Mouse (Mus musculus) thymus, postnatal 36 days (tissue): ENCODE data around the gene B3gnt9.
"Not testable (repeated sequence)": the region's sequence is repeated elsewhere in the genome, so short reads cannot be mapped to it uniquely, and the experiment has no call there.

Experiments
- DNase-seq, 2 experiments: peaks; one replicate each; pipeline ENCODE4 v3.0.0; 2022; ENCODE audit warnings: mixed read lengths in 2 of 2

B3gnt9 gene

GRCm38 (mm10) chr8:105257318-105258114 is 2.6 kb upstream of the B3gnt9 start:
- DNase-seq: no peak

- peak; percentile 94 to 97 for DNase-seq
These were observed 594 bp downstream of the B3gnt9 start for GRCm38 (mm10) chr8:105254152-105254965.

- peak in 1 of 2 experiments; percentile 33 for DNase-seq
These were observed 1.2 kb downstream of the B3gnt9 start for GRCm38 (mm10) chr8:105253766-105254151.

- DNase-seq: no peak
These were observed 2.0 kb downstream of the B3gnt9 start for GRCm38 (mm10) chr8:105252680-105253537.

- DNase-seq: no peak
These were observed 3.0 kb downstream of the B3gnt9 start for GRCm38 (mm10) chr8:105251954-105252353.

- DNase-seq: no peak
These were observed 13.9 kb downstream of the B3gnt9 start for GRCm38 (mm10) chr8:105241016-105241415.

- DNase-seq: no peak
These were observed 17.4 kb downstream of the B3gnt9 start for GRCm38 (mm10) chr8:105237442-105238142.

GRCm38 (mm10) chr8:105235206-105235605 is 19.7 kb downstream of the B3gnt9 start:
- DNase-seq: no peak

GRCm38 (mm10) chr8:105233126-105233935 is 21.6 kb downstream of the B3gnt9 start:
- DNase-seq: no peak

- DNase-seq: not testable (repeated sequence)
These were observed 22.6 kb downstream of the B3gnt9 start for GRCm38 (mm10) chr8:105232321-105232693.

- no peak for DNase-seq
These were observed 23.2 kb downstream of the B3gnt9 start for GRCm38 (mm10) chr8:105231503-105232320.

GRCm38 (mm10) chr8:105225917-105226316 is 29.0 kb downstream of the B3gnt9 start:
- DNase-seq: no peak

- no peak for DNase-seq
These were observed 29.7 kb downstream of the B3gnt9 start for GRCm38 (mm10) chr8:105225272-105225593.

- peak; percentile 94 to 97 for DNase-seq
These were observed 30.3 kb downstream of the B3gnt9 start, which contains the start of gene D230025D16Rik for GRCm38 (mm10) chr8:105224413-105225271. Gene D230025D16Rik (plus strand): TSS chr8:105225145.

GRCm38 (mm10) chr8:105223850-105224249 is 31.1 kb downstream of the B3gnt9 start:
- DNase-seq: no peak

GRCm38 (mm10) chr8:105217926-105218522 is 36.9 kb downstream of the B3gnt9 start:
- DNase-seq: no peak

- DNase-seq: no peak
These were observed 40.8 kb downstream of the B3gnt9 start for GRCm38 (mm10) chr8:105214104-105214503.

GRCm38 (mm10) chr8:105209153-105210110 is 45.5 kb downstream of the B3gnt9 start:
- no peak for DNase-seq
